Mouse (Mus musculus) E14TG2a.4 (cell line): ENCODE data around the gene Carnmt1.

Source experiments
- CTCF ChIP-seq: conservative IDR thresholded peaks from 2 replicates; pipeline ENCODE4 v1.5.1; 2014; ENCODE audit warnings: low read length
- NANOG ChIP-seq: IDR thresholded peaks from 2 replicates; pipeline ENCODE4 v1.6.1; 2014; ENCODE audit warnings: borderline replicate concordance, low read length, mixed read lengths

GRCm38 (mm10) chr19:18747379-18747778, 76.8 kb downstream of the Carnmt1 start:
- TF ChIP-seq CTCF = no peak
- no peak for TF ChIP-seq NANOG
